22 mouse cellular contexts compared by ENCODE assay signal in genomic region chr5:64107596-64108289, GRCm38 (mm10).
"Had no signal": no experiment of that assay in that cellular context is flagged by ENCODE, and none has a peak within 500 bp of the region (broad histone marks: within the 10 kb centered on the region; RNA-seq: fewer than 3 reads in every experiment).

No protein-coding gene starts in this region.

- H3K4me1 ChIP-seq: midbrain, embryonic 13.5 days; midbrain, embryonic 15.5 days; neural tube, embryonic 13.5 days; neural tube, embryonic 15.5 days; stomach, embryonic 15.5 days had no signal

- H3K27me3 ChIP-seq: lung, embryonic 15.5 days; megakaryocyte, embryonic 14.5 days; midbrain, embryonic 13.5 days; midbrain, embryonic 15.5 days; neural tube, embryonic 13.5 days; neural tube, embryonic 15.5 days; stomach, embryonic 15.5 days had no signal

- H3K4me2 ChIP-seq: lung, embryonic 15.5 days; midbrain, embryonic 11.5 days; midbrain, embryonic 13.5 days; midbrain, embryonic 15.5 days; neural tube, embryonic 13.5 days; neural tube, embryonic 15.5 days; stomach, embryonic 15.5 days had no signal

- H3K9ac ChIP-seq: liver, postnatal 0 days; lung, embryonic 15.5 days; midbrain, embryonic 13.5 days; midbrain, embryonic 15.5 days; neural tube, embryonic 13.5 days; neural tube, embryonic 15.5 days; stomach, embryonic 15.5 days had no signal

- H3K9me3 ChIP-seq: lung, embryonic 15.5 days; megakaryocyte, embryonic 14.5 days; midbrain, embryonic 13.5 days; midbrain, embryonic 15.5 days; neural tube, embryonic 13.5 days; neural tube, embryonic 15.5 days; stomach, embryonic 15.5 days had no signal

- H3K27ac ChIP-seq: lung, embryonic 15.5 days; macrophage; midbrain, embryonic 13.5 days; midbrain, embryonic 15.5 days; neural tube, embryonic 13.5 days; neural tube, embryonic 15.5 days; stomach, embryonic 15.5 days; stomach, postnatal 0 days had no signal

- DNase-seq: liver, postnatal 0 days; lung, adult 2 months; lung, postnatal 14 days; lung, postnatal 36 days; retina, postnatal 1 day; right cerebral cortex, adult 18-20 months; right cerebral cortex, postnatal 25 days; thymus, adult 2 months; thymus, postnatal 25 days; thymus, postnatal 4 days had no signal

- ATAC-seq: liver, postnatal 0 days; lung, postnatal 0 days; midbrain, embryonic 13.5 days; midbrain, embryonic 15.5 days had no signal

- H3K4me3 ChIP-seq: lung, embryonic 15.5 days; megakaryocyte, embryonic 14.5 days; midbrain, embryonic 13.5 days; midbrain, embryonic 15.5 days; myocyte; neural tube, embryonic 13.5 days; neural tube, embryonic 15.5 days; stomach, embryonic 15.5 days had no signal
